In genomic region chr5:33935700-33936111, GRCm38 (mm10) we compare ENCODE assay signal across 8 mouse cellular contexts. TPM values are rescaled to one million over a fixed set of nuclear protein-coding genes. Genes with fewer than 3 reads are reported as not detected.
A peak's percentile ranks its signal among the peaks of the same experiment; 100 is the strongest.
DNase-seq lines count a peak whose midpoint lies in the region; ATAC-seq and TF ChIP-seq lines count a peak whose summit lies in the region.

No protein-coding gene starts in this region.

- no peaks in the 10 kb centered on the region; the same call in 1 of the 2 replicates for H3K4me1 ChIP-seq in cerebellum, adult 2 months (ENCODE audit: control insufficient read depth, insufficient read depth, low read length)
- H3K4me1 ChIP-seq in thymus, adult 2 months (replicated peaks; ENCODE audit: control insufficient read depth, insufficient read depth, low read length): peaks cover 7% of the 10 kb centered on the region
- peaks cover 16% of the 10 kb centered on the region for H3K4me1 ChIP-seq in intestine, embryonic 14.5 days (replicated peaks; ENCODE audit: control insufficient read depth, insufficient read depth, low read length)
- H3K4me1 ChIP-seq in midbrain, embryonic 12.5 days: peaks cover 28% of the 10 kb centered on the region

- H3K4me3 ChIP-seq in cerebellum, adult 2 months (replicated peaks; ENCODE audit: insufficient read depth, low read depth, low read length): peak overlapping the region; percentile 80
- H3K4me3 ChIP-seq in thymus, adult 2 months (ENCODE audit: control insufficient read depth, insufficient read depth, low read length): peak overlapping the region; percentile 94
- peak overlapping the region; percentile 94 for H3K4me3 ChIP-seq in intestine, embryonic 14.5 days (ENCODE audit: low read depth, low read length)
- peak overlapping the region; percentile 87 for H3K4me3 ChIP-seq in midbrain, embryonic 12.5 days

- H3K9me3 ChIP-seq in intestine, embryonic 14.5 days (ENCODE audit: control insufficient read depth, low read length): peaks cover 5% of the 10 kb centered on the region; the same call in 1 of the 2 replicates
- H3K9me3 ChIP-seq in midbrain, embryonic 12.5 days: 0 out of 2 replicates have a peak, but pooled peaks cover 7% of the 10 kb centered on the region

- ATAC-seq in cerebellum, adult (ENCODE audit: insufficient number of reproducible peaks, low FRiP score, low TSS enrichment): no peak
- peak; percentile 71 for ATAC-seq in intestine, embryonic 14.5 days (replicated peaks; ENCODE audit: low FRiP score, low TSS enrichment, low read depth)
- no peak; the same call in 1 of the 2 replicates for ATAC-seq in midbrain, embryonic 12.5 days (ENCODE audit: low FRiP score, low read depth)

- H3K9ac ChIP-seq in intestine, embryonic 14.5 days (ENCODE audit: low read length): peak overlapping the region; percentile 92
- H3K9ac ChIP-seq in midbrain, embryonic 12.5 days (replicated peaks): peak overlapping the region; percentile 89

- H3K36me3 ChIP-seq in thymus, adult 2 months (ENCODE audit: control insufficient read depth, insufficient read depth, low read length): no peaks in the 10 kb centered on the region
- peaks cover 5% of the 10 kb centered on the region for H3K36me3 ChIP-seq in intestine, embryonic 14.5 days (ENCODE audit: control insufficient read depth, insufficient read depth, low read length)
- H3K36me3 ChIP-seq in midbrain, embryonic 12.5 days: peaks cover 13% of the 10 kb centered on the region; the same call in 1 of the 2 replicates

- H3K27me3 ChIP-seq in cerebellum, adult 2 months (ENCODE audit: control insufficient read depth, insufficient read depth, low read length): no peaks in the 10 kb centered on the region
- H3K27me3 ChIP-seq in thymus, adult 2 months (ENCODE audit: control insufficient read depth, insufficient read depth, low read length): no peaks in the 10 kb centered on the region
- H3K27me3 ChIP-seq in intestine, embryonic 14.5 days (replicated peaks; ENCODE audit: control insufficient read depth, insufficient read depth, low read length): no peaks in the 10 kb centered on the region
- H3K27me3 ChIP-seq in midbrain, embryonic 12.5 days: no peaks in the 10 kb centered on the region

- H3K4me2 ChIP-seq in intestine, embryonic 14.5 days (ENCODE audit: low read length): peak overlapping the region; percentile 70
- H3K4me2 ChIP-seq in midbrain, embryonic 12.5 days (replicated peaks): peak overlapping the region; percentile 54

- under 1% methylated on average over 39 of the region's 39 CpGs for WGBS in cerebellum, adult 2 months
- WGBS in thymus, adult 2 months: under 1% methylated on average over 39 of the region's 39 CpGs
- under 1% methylated on average over 39 of the region's 39 CpGs for WGBS in intestine, embryonic 14.5 days
- WGBS in midbrain, embryonic 12.5 days: under 1% methylated on average over 30 of the region's 39 CpGs

- H3K27ac ChIP-seq in cerebellum, adult 2 months (ENCODE audit: insufficient read depth, low read length): peak overlapping the region; percentile 89
- peak overlapping the region; percentile 64 for H3K27ac ChIP-seq in thymus, adult 2 months (ENCODE audit: control insufficient read depth, insufficient read depth, low read length)
- peak overlapping the region; percentile 93 for H3K27ac ChIP-seq in intestine, embryonic 14.5 days (ENCODE audit: low read depth)
- H3K27ac ChIP-seq in midbrain, embryonic 12.5 days (replicated peaks): peak overlapping the region; percentile 92

- DNase-seq in cerebellum, adult 2 months: no peak
- no peak for DNase-seq in thymus, adult 2 months
- no peak for DNase-seq in thymus, postnatal 25 days
- no peak for DNase-seq in intestine, embryonic 14.5 days (ENCODE audit: low spot score)
- DNase-seq in cerebellum, postnatal 36 days: no peak
- DNase-seq in ovary, postnatal 14 days (ENCODE audit: low spot score): no peak

- TF ChIP-seq CTCF in cerebellum, adult 2 months (IDR thresholded peaks at IDR 0.05; ENCODE audit: borderline replicate concordance, insufficient read depth, low read depth, low read length): no peak
- no peak for TF ChIP-seq CTCF in thymus, adult 2 months (IDR thresholded peaks at IDR 0.05; ENCODE audit: borderline replicate concordance, control insufficient read depth, extremely low read depth, insufficient read depth, low read length, poor library complexity)

- TF ChIP-seq POLR2A in cerebellum, adult 2 months (IDR thresholded peaks at IDR 0.05; ENCODE audit: borderline replicate concordance, insufficient read depth, low read length): no peak
- TF ChIP-seq POLR2A in thymus, adult 2 months (IDR thresholded peaks at IDR 0.05; ENCODE audit: control insufficient read depth, extremely low read depth, insufficient read depth, low read length, poor library complexity): no peak

RNA-seq across cellular contexts. Expression of gene Nelfa, which starts 0.5 kb away (rescaled TPM):
- 29.2 and 32.9 TPM in 2 replicates for polyA plus RNA-seq in cerebellum, adult 2 months (2012; rRNA removed)
- polyA plus RNA-seq in thymus, adult 2 months (2012; rRNA removed): 85.1 and 100 TPM in 2 replicates
- polyA plus RNA-seq in intestine, embryonic 14.5 days (2014; fragmentation: Nextera tagmentation; extraction: Ambion mirVana): 53.9 and 54.1 TPM in 2 replicates
- 62.7 and 63.3 TPM in 2 replicates for polyA plus RNA-seq in midbrain, embryonic 12.5 days (2016; fragmentation: Nextera tagmentation; extraction: Ambion mirVana)

RNA-seq across cellular contexts. Expression of gene Gm1673, which starts 47.5 kb away (rescaled TPM):
- 164 and 171 TPM in 2 replicates for polyA plus RNA-seq in cerebellum, adult 2 months (2012; rRNA removed)
- polyA plus RNA-seq in thymus, adult 2 months (2012; rRNA removed): 38.3 and 41.9 TPM in 2 replicates
- 69.7 and 74.9 TPM in 2 replicates for polyA plus RNA-seq in intestine, embryonic 14.5 days (2014; fragmentation: Nextera tagmentation; extraction: Ambion mirVana)
- polyA plus RNA-seq in midbrain, embryonic 12.5 days (2016; fragmentation: Nextera tagmentation; extraction: Ambion mirVana): 396 and 400 TPM in 2 replicates
